Mouse (Mus musculus): ENCODE data around the gene Vmn1r193.
"Not testable (repeated sequence)": the region's sequence is repeated elsewhere in the genome, so short reads cannot be mapped to it uniquely, and the experiment has no call there.

Gene Vmn1r193

DNA sequence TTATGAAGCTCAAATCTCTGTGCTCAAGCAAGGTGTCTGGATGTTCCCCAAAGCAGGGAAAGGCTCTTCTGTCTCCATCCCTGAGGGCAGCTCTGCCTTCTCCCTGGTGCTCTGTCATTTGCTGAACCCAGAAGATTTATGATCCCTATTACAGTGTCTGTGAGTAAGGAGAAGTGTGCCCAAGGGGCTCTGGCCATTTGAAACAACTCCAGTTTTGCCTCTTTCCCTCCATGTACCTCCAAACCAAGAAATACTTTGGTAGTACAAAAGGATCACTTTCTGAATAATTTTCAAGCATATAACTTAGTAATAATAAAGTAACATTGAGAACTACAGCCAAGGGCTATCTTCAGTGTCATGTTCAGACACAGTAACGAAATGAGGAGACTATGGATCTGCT is at the start of gene Vmn1r193:
TSS of gene Vmn1r193 (minus strand) at position 101 of the 400 bp plus-strand sequence.
- not testable (repeated sequence) for DNase-seq

DNA sequence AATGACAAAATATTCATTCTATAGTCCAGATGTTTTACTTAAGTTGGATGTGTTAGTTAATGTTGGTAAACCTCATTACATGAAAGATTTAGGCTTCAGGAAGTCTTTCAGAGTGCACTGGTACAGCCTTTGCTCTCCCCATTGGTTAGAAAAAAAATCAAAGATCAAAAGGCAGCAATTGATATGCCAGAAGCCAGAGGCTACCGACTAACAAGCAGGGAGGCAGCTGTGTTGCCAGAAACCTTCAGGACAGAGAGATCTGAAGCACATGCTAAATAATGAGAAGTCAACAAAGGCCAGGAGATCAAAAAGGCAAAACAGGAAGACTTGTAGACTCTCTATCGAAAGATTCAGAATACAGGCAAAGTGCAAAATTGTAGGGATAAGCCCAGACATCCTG is 48.8 kb upstream of the Vmn1r193 start:
- DNase-seq = no peak

DNA sequence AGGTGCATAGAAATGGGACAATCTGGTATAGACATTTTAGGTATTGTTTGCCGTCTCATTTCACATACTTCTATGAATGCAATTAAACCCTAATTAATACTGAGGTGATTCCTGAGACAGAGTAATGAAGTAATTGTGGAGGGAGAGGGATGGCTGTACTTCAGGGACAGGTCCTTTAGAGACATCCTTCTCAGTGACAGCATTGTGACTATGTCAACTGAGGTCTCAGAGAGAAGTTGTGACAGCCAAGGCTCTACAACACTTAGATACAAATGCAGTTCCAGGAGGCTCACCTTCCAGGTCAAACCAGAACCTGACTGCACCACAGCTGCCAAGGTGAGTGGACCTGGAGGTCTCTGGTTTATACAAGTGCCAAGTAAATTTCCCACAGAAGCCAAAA is 47.3 kb upstream of the Vmn1r193 start, which contains the start of gene Vmn1r195:
TSS of gene Vmn1r195 (plus strand) at position 301 of the 400 bp plus-strand sequence.
- DNase-seq = not testable (repeated sequence)

DNA sequence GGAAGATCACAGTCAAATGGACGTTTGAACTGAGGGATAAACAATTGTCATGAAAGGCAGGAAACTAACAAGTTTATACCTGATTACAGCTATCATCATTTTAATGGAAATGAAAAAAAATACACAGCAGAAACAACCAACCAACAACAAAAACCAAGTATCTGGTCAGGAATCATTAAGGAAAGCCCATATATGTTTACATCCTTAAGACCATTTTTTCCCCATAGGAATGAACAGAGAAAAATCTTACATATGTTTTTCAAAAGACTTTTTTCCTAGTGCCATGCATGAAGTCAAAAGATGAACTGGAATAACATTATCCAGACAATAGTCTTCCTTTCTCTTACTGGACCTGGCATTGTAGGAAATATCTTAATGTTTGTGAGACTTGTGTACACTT is 21.0 kb upstream of the Vmn1r193 start, which contains the start of gene Vmn1r194:
TSS of gene Vmn1r194 (plus strand) at position 301 of the 400 bp plus-strand sequence.
- no peak for DNase-seq

DNA sequence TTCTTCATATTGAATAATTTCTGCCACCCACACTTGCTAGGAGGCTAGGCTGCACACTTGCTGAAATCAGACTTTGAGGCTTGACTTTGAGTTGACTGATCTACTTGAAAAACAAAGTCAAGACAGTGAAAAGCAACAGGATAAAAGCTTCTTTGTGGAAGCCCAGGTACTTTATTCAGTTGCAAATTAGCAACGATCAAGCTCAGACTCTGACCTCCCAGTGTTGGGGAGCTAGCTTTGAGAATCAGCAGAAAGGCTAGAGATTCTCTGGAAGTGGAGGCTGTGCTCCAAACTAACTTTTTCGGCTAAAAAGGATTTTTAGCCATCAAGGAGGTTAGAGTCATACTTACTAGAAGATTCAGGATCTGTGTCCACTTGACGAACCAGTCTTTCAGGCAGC is 30.2 kb downstream of the Vmn1r193 start:
- DNase-seq = not testable (repeated sequence)

DNA sequence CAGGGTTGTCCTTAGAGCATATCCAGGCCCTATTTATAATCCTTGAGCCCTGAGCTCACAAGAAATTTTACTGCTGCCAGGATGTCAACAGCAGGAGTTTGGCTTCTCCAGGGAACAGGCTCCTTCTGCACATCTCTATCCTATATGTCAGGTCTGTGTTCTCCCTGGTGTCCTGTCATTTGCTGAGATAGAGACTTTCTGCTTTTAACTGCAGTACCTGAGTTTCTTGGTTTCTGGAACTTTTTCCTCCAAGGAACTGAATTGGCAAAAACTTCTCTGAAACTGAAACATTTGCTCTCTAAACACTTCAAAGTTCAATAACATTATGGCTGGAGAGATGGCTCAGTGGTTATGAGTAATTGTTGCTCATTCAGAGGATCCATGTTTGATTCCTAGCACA is 31.9 kb downstream of the Vmn1r193 start, which contains the start of gene Vmn1r192:
TSS of gene Vmn1r192 (minus strand) at position 101 of the 400 bp plus-strand sequence.
- no peak for DNase-seq

DNA sequence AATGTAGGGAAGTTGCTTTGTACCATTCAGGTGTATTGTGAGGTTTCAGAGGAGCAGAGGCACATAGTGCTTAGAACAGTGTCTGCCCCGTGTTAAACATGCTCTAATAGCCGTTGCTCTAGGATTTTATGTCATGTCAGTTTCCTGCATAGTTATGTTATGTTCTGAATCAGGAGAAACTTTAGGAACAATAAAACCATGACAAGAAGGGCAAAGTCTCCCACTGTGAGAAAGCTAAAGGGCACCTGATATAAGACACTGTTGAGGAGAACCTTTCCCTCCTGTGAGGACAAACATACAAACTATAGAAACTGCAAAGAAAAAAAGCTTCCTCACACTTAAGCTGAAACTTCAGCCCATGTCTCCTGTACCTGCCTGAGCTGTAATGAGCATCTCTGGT is 32.6 kb downstream of the Vmn1r193 start:
- no peak for DNase-seq

DNA sequence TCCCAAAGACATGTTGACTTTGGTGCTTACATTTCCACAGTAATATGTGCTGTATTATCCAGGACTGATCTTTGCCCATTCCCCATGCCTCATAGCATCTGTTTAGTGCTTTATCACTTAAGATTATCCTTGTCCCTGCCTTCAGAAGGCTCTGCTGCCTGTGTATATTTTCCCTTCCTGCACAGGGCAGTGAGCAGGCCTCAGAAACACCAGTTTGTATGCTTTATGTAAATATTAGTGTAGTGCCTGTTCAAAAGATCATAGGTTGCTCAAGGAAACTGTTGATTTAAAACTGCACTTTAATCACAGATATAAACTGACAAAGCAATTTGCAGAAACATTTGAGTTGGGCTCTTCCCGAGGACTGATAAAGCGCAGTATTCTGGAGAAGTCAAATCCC is 33.6 kb downstream of the Vmn1r193 start:
- DNase-seq = no peak

DNA sequence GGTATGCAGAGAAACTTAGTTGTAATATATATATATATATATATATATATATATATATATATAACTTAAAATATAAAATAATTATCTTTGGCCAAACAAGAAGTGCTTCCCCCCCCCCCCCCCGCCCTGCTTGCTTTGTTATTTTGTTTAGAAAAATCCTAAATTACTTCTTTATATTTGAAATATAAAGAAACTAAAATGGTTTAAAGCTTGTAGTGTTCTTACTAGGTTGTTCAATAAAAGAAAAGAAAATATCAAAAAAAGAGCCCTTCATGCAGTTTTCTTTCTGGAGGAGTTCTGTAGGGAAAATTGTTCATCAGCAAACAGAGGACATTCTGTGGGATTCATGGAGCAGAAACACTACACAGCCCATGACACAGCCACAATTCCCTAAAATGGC is 39.1 kb downstream of the Vmn1r193 start, which contains the start of gene Vmn1r191:
TSS of gene Vmn1r191 (minus strand) at position 101 of the 400 bp plus-strand sequence.
- no peak for DNase-seq

DNA sequence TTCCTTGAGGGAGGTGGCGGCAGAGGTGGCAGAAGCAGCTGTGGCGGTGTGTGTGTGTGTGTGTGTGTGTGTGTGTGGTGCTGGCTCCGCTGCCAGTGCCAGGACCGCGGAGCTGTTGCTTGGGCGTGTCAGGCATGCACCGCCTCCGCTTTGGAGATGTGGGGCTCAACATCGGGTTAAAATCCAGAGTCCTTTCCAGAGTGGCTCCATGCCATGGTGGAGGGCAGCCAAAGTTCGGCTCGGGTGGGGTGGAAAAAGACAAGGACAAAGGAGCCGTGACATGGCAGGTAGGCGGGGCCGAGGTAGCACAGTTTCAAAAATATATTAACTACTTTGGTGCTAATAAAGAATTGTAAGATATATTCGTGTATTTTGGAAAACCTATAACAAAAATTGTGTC is 54.5 kb downstream of the Vmn1r193 start:
- no peak for DNase-seq

Measured in right cerebral cortex, postnatal 4 days (tissue).